Mouse (Mus musculus): ENCODE measurements around the gene Supv3l1.
"Not testable (repeated sequence)": the region's sequence is repeated elsewhere in the genome, so short reads cannot be mapped to it uniquely, and the experiment has no call there.

Gene Supv3l1

GRCm38 (mm10) chr10:62449364-62450279, at the start of gene Supv3l1, which contains the start of gene 4930507D05Rik:
Supv3l1 (minus strand) TSS chr10:62449738.
4930507D05Rik (plus strand) TSS chr10:62449489.
- DNase-seq: peak; percentile 93

GRCm38 (mm10) chr10:62491681-62492080, 42.1 kb upstream of the Supv3l1 start:
- DNase-seq: not testable (repeated sequence)

GRCm38 (mm10) chr10:62488266-62488665, 38.7 kb upstream of the Supv3l1 start:
- peak; percentile 63 for DNase-seq

GRCm38 (mm10) chr10:62486618-62487415, 37.3 kb upstream of the Supv3l1 start, which contains the start of gene Vps26a:
Vps26a (minus strand) TSS chr10:62486805.
- peak; percentile 99 for DNase-seq

- DNase-seq: no peak
Observed at GRCm38 (mm10) chr10:62485878-62486582, 36.5 kb upstream of the Supv3l1 start.

GRCm38 (mm10) chr10:62481108-62481852, 31.7 kb upstream of the Supv3l1 start:
- no peak for DNase-seq

- no peak for DNase-seq
Observed at GRCm38 (mm10) chr10:62476980-62477379, 27.4 kb upstream of the Supv3l1 start.

- DNase-seq: no peak
Observed at GRCm38 (mm10) chr10:62474944-62475343, 25.4 kb upstream of the Supv3l1 start.

- no peak for DNase-seq
Observed at GRCm38 (mm10) chr10:62471105-62471504, 21.6 kb upstream of the Supv3l1 start.

GRCm38 (mm10) chr10:62469736-62470135, 20.2 kb upstream of the Supv3l1 start:
- DNase-seq: no peak

- no peak for DNase-seq
Observed at GRCm38 (mm10) chr10:62461321-62461720, 11.8 kb upstream of the Supv3l1 start.

GRCm38 (mm10) chr10:62452001-62452400, 2.5 kb upstream of the Supv3l1 start:
- DNase-seq: not testable (repeated sequence)

GRCm38 (mm10) chr10:62450280-62450640, 722 bp upstream of the Supv3l1 start:
- no peak for DNase-seq

- no peak for DNase-seq
Observed at GRCm38 (mm10) chr10:62430427-62430826, 19.1 kb downstream of the Supv3l1 start.

GRCm38 (mm10) chr10:62425081-62425871, 24.3 kb downstream of the Supv3l1 start:
- DNase-seq: peak; percentile 18

- peak; percentile 22 for DNase-seq
Observed at GRCm38 (mm10) chr10:62422255-62422654, 27.3 kb downstream of the Supv3l1 start, which contains the start of gene Hkdc1. Hkdc1 (minus strand) TSS chr10:62422491.

GRCm38 (mm10) chr10:62421127-62421526, 28.4 kb downstream of the Supv3l1 start:
- DNase-seq: no peak

- no peak for DNase-seq
Observed at GRCm38 (mm10) chr10:62420399-62420798, 29.1 kb downstream of the Supv3l1 start.

GRCm38 (mm10) chr10:62419422-62419821, 30.1 kb downstream of the Supv3l1 start:
- DNase-seq: no peak

- DNase-seq: no peak
Observed at GRCm38 (mm10) chr10:62418831-62419356, 30.6 kb downstream of the Supv3l1 start.

- no peak for DNase-seq
Observed at GRCm38 (mm10) chr10:62413606-62413982, 35.9 kb downstream of the Supv3l1 start.
